Mouse (Mus musculus) urinary bladder, postnatal 36 days (tissue): ENCODE results near the gene Blvra.
"Not testable (repeated sequence)": the region's sequence is repeated elsewhere in the genome, so short reads cannot be mapped to it uniquely, and the experiment has no call there.

ENCODE experiments used
- DNase-seq, 2 experiments: peaks; one replicate each; pipeline ENCODE4 v3.0.0; 2022; ENCODE audit warnings: low spot score in 2 of 2, mixed read lengths in 1 of 2

The Blvra gene

DNA sequence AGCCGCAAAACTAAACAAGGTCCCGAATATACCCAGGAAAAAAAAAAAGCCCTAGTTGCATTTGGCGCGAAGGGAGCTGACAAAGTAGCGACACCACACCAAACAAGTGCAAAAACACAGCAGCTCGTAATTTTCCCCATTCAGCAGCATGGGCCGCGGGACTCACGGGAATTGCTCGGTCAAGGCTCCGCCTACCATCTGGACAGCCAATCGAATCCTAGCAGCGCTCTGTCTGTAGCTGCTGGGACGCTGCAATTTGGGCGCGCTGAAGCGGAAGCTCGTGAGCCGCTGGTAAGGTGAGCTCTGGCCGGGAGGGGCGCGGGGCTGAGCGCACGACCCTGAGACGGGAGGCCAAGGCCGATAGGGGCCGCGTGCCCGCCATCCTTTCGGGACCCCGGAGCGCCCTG is at the start of gene Blvra:
Gene Blvra, plus strand, starts transcription at position 231 of the 407 bp plus-strand sequence.
- peak; percentile 78 to 90 for DNase-seq

DNA sequence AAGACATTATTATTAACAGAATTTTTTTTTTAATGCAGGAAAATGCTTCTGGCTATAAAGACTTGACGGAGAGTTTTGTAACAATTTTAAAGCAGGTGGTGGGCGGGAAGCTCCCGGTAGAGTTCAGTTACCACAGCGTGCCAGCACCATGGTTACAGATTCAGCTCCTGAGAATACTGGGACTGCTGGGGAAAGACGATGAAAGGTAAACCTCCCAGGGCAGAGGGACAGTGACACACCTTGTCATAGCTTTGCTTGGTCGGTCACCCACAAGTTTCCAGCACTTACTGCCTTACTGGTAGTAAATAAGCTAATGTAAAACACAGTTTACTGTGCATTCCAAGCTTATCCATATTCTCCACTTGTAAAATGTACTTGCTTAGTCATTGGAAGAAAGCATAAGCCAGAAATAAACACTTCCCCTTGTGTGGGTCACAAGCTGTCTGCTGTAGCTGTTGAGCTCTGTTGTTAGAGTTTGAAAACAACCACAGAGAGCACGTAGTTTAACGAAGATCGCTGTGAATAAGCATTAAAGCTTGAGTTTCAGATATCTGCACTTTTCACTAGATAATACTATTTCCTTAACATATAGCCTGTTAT is 35.4 kb upstream of the Blvra start:
- no peak for DNase-seq

DNA sequence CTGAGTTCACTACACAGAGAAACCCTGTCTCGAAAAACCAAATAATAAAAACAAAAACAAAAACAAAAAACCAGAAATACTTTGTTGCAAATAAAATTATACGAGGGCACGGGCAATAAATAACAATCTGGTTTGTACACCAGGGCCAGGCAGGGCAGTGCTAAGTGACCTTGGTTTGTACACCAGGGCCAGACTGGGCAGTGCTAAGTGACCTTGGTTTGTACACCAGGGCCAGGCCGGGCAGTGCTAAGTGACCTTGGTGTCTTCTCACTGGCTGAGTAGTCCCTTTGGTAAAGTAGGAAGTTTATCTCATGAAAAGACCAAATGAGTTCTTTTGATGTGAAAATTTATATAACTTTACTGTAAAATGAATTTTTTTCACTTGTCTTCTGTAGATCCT is 33.2 kb upstream of the Blvra start:
- DNase-seq, result no peak

DNA sequence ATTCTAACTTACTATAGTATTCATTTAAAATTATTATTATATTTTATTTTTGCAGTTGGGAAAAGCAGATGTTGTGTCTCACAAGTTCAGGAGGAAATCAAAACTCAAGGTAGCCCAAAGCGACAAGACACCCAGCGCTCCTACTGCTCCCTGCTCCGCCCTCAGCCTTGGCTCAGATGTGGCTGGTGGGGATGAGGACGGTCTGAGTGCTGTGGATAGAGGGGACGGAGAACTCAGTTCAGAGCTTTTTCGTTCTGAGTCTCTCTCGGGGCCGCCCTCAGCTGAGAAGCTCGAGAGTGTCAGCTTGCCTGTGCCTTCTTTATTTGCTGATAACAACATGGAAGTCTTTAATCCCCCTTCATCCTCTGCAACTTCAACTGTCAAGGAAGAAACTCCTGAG is 9.0 kb upstream of the Blvra start:
- no peak for DNase-seq

DNA sequence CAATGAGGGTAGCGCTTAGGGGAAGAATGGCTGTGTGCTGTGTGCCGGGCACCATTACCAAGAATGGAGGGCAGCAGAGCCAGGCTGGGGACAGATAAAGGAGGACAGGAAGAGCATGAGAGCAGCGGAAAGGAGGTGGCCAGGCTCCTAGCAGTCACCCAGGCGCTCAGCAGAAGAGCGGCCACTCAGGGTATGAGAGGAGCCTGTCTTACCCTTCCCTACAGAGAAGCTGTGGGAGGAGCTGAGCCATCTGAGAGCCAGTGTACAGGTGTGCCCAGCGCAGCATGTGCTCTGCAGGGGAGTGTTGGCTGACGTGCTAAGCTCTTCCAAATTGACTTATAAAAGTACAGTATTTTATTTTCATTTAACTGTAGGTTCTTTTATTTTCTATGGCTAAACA is 1.7 kb upstream of the Blvra start:
- DNase-seq, result no peak

DNA sequence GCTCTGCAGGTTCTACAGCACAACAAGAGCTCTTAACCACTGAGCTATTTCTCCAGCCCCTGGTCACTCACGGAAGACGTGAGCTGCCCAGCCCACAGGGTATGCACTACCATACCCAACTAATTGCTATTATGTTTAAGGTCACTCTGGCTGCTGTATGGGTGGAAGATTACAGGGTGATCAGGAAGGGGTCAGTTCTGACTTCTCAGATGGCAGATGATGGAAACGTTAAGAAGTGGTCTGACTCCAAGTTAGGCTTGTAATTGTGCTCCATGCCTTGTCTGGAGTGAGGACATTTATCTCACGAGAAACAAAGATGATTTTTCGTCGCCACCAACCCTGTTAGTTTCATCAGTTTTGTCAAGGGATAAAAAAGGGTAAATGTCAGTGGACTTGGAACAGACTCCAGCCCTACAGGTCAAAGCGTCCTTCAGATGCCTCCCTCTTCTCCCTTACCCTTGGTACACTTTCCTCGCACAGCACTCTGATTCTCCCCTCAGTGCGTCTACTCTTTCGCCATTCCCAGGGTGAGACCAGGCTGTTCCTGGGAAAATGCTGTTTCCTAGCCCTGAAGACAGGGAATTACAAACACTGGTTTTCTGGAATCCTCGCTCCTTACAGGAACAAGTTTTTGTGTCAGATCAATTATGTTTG is 557 bp upstream of the Blvra start:
- DNase-seq, result no peak

DNA sequence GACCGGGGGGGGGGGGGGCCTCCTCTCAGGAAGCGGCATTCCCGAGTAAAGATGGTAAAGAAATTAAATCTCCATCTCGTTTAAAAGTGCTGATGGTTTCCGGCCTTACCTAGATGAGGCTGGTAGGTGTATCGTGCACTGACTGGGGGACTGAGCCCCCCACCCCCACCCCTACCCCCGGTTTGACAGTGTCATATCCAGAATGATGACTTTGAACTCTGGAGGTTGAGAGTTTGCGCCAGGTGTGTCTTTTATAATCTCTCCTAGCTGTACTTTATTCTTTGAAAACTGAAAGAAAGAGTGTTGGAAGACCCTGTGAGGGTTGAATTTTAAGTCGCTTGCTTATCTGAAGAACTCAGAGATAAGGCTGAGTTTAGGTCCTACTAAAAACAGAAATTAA is 414 bp downstream of the Blvra start:
- no peak for DNase-seq

DNA sequence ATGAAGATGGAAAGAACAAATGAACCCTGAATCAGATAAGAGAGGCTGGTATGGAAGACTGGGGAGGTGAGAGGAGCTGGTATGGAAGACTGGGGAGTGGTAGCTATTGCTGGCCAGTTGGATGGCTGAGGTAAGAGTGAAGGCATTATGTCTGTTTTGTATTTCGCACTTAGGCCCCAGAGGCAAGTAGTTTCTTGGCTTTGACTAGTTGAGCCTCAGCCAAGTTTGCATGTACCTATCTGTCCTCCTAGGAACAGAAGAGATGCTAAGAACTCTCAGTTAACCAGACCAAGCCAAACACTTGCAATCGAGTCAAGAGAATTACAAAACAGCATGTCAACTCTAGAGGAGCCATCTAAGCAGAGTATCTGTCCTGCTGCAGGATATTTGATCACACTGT is 3.7 kb downstream of the Blvra start:
- DNase-seq, result no peak

DNA sequence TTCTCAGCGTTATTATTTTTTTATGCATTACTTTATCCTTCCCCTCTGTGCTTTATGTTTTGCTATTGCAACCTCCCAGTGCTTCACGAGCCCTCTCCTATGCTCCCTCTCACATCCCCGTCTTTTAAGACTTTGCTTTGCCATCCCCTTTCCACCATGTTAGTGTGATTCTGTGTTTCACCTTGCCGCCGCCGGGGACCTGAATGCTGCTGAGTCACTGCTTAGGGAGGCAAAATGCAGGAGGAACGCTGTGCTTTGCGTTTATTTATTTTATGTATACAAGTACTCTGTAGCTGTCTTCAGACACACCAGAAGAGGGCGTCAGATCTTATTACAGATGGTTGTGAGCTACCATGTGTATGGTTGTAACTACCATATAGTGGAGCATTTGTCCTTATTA is 7.1 kb downstream of the Blvra start:
- no peak for DNase-seq

DNA sequence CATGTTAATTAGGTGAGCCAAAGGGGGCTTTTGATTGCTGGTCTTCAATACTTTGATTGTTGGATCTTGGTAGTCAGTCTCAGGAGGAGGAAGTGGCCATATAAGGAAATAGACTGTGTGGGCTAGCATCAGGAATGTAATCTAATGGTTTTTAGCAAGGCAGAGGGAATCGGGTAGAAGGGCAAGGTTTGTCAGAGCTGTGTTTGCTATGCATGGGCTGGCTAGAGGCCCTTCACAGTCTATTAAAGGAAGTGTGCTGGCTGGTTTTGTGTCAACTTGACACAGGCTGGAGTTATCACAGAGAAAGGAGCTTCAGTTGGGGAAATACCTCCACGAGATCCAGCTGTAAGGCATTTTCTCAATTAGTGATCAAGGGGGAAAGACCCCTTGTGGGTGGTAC is 8.6 kb downstream of the Blvra start:
- DNase-seq, result not testable (repeated sequence)

DNA sequence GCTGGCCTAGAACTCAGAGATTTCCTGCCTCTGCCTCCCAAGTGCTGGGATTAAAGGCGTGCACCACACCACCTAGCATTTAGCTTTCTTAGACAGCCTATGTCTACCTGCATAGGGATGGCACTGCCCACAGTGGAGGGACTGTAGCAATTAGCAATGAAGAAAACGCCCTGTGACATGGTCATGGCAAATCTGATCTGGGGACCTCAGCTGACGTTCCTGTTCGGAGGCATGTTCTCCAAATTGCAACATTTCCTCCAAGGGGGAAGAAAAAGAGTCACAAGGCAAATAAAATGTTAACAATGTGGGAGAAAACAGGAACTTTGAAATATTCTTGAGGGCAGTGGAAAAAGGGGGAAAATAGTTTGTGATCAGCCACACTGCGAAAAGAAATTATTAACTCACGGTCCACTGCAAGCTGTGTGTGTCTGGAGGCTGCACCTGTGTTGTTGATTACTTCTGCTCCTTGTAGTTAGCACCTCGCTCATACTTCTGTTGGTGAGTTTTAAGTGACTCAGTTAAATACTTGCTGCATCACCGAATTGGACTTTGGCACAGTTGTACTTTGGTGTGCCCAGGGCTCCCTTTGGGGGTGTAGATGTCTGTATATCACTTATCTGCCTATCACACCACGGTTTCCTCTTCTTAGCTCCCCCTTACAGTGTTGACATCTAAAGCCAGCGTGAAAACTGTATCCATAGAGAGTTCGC is 9.6 kb downstream of the Blvra start:
- DNase-seq, result no peak

DNA sequence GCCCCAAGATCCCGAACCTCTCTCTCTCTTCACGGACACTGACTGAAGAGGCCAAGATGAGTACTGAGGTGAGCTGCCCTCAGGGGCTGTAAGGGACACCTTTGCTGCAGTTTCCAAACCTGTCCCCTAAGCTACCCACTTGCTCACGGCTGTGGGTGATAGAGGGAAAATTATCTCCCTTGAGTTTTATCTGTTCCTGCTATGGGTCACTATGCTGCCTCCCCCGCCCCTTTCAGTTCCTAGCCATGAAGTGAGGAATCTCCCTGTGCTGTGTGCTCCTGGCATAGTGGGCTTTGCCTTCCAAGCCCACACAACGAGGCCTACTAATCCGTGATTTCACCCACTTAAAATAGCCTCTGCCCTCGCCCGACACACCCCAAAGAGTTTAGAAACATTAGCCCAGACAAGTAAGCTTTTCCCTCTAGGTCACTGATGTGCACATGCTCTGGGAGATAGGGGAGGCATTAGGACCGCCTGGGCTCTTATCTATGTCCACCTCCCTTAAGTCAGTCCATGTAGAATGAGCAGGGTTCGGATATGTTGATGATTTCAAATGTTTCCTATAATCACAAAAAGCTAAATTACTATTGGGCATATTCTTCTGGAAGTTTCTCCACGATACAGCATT is 10.2 kb downstream of the Blvra start:
- DNase-seq, result no peak

DNA sequence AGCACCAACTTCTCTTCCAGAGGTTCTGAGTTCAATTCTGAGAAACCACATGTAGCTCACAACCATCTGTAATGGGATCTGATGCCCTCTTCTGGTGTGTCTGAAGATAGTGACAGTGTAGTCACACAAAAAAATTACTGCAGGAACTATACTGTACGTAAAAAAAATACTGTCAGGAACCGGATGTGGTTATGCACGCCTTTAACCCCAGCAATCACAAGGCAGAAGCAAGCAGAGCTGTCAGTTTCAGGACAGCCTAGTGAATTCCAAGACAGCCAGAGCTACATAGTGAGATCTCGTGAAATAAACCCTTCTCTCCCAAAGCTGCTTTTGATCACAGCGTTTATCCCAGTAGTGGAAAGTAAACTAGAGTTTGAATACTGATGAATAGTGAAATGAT is 15.8 kb downstream of the Blvra start:
- no peak for DNase-seq

DNA sequence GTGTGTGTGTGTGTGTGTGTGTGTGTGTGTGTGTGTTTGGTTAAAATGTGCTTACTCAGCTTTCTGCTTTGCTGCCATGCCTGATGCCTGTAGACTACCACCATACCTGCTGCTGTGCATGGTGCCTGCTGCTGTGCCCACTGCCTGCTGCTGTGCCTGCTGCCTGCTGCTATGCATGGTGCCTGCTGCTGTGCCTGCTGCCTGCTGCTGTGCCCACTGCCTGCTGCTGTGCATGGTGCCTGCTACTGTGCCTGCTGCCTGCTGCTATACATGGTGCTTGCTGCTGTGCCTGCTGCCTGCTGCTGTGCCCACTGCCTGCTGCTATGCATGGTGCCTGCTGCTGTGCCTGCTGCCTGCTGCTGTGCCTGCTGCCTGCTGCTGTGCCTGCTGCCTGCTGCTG is 19.7 kb downstream of the Blvra start:
- DNase-seq, result not testable (repeated sequence)

DNA sequence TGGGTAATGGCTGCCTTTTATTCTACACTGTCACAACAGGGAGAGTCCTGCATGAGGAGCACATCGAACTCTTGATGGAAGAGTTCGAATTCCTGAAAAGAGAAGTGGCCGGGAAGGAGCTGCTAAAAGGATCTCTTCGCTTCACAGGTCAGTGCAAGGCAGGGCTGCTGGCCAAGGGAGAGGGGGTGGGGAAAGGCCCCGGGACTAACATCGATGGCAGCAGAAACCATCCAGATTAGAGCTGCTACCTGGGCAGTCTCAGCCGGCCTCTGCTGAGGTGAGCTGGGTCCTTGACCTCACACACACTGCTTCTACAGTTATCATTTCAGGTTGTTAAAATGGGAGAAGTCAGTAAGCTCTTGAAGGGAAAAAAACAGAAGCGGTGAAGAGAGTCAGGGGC is 21.5 kb downstream of the Blvra start:
- no peak for DNase-seq

DNA sequence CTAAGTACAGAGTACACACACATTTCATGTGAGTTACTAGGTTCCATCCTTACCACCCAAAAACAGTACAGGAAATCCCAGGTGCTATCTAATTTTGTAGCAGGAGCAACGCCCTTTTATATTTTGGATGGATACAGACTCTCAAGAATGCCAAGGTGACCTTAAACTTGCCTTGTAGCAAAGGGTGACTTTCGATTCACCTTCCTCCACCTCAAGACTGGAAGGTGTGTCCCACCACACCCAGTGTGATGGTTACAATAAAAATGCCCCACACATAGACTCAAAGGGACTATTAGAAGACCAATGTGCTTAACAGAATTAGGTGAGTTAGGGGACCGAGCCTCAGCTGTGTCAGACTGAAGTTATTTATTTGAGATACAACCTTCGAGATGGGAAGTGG is 38.5 kb downstream of the Blvra start:
- no peak for DNase-seq

DNA sequence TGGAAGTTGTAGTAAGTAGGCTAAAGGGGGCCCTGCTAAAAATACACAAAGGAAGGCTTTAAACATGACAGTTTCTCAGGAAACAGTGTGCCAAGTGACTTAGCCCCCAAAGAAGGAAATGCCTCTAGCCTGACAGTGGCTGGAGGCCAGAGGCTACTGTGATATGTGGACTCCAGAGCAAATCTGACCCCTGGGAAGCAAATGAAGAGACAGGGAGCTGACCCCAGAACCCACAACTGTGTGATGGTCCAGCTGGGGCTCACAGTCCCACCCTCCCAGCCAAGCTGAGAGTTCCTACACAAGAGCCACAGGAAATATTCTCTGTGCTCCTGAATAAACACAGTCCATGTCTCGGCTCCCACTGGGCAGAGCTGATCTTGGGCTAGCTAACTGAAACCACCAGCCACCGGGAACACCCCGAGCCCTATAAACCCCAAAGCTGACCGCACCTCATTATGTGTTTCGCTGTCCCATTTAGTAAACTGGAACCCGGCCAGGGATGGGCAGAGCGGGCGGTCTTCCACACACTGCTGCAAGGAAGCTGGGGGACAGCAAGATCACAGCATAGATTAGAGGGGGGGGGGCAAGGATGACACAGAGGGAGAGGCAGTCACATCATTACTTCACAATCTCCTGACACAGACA is 51.2 kb downstream of the Blvra start:
- DNase-seq, result no peak

DNA sequence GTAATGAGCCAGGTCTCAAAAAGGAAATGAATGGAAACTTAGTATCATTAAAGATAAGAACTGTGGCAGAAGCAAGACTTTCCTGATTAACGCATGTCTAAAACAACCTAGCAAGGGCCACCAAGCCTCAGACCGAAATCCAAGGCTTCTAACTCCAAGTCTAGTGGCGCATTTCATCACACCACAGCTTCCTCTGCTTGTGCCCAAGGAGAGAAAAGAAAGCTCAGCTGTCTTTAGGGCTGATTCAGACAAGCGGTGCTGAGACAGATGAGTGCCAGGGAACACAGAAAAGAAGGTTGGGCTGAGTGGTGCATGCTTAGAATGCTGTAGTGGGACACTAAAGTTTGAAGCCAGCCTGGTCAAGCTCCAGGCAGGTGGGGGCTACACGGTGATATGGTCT is 58.5 kb downstream of the Blvra start:
- no peak for DNase-seq

DNA sequence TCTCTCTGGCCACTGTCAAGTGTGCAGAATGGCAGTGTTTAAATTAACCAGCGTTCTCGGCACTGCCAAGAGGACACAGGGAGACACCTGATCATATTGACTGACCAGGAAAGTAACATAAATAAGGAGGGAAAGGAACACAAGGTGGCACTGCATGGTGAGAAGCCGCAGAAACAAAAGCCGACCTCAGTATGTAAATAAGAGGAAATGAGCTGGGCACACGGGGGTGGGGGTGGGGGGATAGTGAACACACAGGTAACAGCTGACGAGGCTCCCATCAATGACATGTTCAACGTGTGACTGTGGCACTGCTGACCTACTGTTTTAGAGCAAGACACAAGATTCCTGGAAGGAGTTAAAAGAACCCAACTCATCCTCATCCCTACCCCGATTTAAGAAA is 60.9 kb downstream of the Blvra start:
- no peak for DNase-seq

DNA sequence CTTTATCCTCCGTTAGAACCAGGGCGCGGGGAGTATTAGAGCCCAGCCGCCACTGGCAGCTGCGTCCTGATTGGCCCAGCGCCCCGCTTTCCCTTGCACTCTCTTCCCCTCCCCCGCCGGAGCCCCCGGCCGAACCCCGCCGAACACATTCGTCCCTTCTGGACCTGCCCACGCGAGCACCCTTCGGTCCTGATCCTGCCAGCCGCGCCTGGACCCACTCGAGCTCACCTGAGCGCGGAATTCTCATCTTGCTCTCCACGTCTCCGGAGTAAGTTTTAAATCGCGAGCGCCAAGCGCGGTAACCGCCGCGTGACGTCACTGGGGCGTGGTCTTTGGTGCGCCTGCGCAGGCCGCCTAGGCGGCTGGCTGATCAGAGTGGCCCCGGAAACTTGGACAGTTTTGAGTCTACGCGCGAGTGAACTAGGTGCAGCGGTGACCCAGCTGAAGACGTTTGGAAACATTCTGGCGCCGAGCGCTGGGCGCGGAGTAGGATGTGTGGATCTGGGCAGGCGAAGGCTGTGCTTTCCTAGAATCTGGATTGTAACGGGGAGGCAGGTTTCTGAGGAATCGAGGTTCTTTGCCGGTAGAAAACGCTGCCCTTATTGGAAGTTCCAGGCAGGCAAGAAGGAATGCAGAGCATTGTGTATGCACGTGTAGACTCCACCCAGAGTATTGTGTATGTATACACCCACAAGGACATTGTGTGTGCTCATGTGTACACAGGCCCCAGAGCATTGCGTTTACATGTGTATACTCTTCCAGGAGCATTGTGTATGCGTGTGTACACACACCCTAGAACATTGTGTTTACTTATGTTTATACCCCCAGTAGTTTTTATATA is 63.4 kb downstream of the Blvra start, which contains the start of gene Ncaph:
Gene Ncaph, minus strand, starts transcription at position 334 of the 841 bp plus-strand sequence.
- DNase-seq, result peak; percentile 90 to 92

DNA sequence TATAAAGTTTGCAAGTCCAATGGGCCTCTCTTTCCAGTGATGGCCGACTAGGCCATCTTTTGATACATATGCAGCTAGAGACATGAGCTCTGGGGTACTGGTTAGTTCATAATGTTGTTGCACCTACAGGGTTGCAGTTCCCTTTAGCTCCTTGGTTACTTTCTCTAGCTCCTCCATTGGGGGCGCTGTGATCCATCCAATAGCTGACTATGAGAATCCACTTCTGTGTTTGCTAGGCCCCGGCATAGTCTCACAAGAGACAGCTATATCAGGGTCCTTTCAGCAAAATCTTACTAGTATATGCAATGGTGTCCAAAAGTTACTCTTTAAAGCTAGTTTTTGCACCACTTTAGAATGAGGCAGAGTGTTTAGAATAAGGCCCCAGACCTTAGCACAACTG is 64.8 kb downstream of the Blvra start:
- DNase-seq, result not testable (repeated sequence)
